7 mouse cellular contexts compared by ENCODE assay signal in the genomic region with DNA sequence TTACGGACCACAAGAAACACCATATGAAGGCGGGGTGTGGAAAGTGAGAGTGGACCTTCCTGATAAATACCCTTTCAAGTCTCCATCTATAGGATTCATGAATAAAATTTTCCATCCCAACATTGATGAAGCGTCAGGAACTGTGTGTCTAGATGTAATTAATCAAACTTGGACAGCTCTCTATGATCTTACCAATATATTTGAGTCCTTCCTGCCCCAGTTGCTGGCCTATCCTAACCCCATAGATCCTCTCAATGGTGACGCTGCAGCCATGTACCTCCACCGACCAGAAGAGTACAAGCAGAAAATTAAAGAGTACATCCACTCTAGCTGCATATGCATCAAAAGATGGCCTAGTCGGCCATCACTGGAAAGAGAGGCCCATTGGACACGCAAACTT.
A peak's percentile ranks its signal among the peaks of the same experiment; 100 is the strongest.
DNase-seq lines count a peak whose midpoint lies in the region; ATAC-seq and TF ChIP-seq lines count a peak whose summit lies in the region.
"Not testable (repeated sequence)": the region's sequence is repeated elsewhere in the genome, so short reads cannot be mapped to it uniquely, and the experiment has no call there.

No protein-coding gene starts in this region.

- not testable (repeated sequence) for H3K36me3 ChIP-seq in embryonic facial prominence, embryonic 14.5 days (ENCODE audit: control insufficient read depth, insufficient read depth, low read length); hindbrain, embryonic 12.5 days; kidney, embryonic 15.5 days; liver, embryonic 11.5 days (ENCODE audit: control insufficient read depth, insufficient read depth, low read length); midbrain, embryonic 10.5 days; neural tube, embryonic 15.5 days

- not testable (repeated sequence) for H3K27me3 ChIP-seq in embryonic facial prominence, embryonic 14.5 days (replicated peaks; ENCODE audit: control insufficient read depth, insufficient read depth, low read length); hindbrain, embryonic 12.5 days; kidney, embryonic 15.5 days; liver, embryonic 11.5 days (replicated peaks; ENCODE audit: control insufficient read depth, insufficient read depth, low read length); neural tube, embryonic 15.5 days (replicated peaks)
- peaks cover 12% of the 10 kb centered on the region; the same call in 1 of the 2 replicates for H3K27me3 ChIP-seq in midbrain, embryonic 10.5 days (ENCODE audit: low read depth, poor library complexity, severe bottlenecking)

- peak overlapping the region; percentile 58 for H3K4me2 ChIP-seq in embryonic facial prominence, embryonic 14.5 days (ENCODE audit: low read depth, low read length)
- H3K4me2 ChIP-seq in hindbrain, embryonic 12.5 days (replicated peaks), result peak overlapping the region; percentile 53
- peak overlapping the region; percentile 71 for H3K4me2 ChIP-seq in kidney, embryonic 15.5 days
- H3K4me2 ChIP-seq in liver, embryonic 11.5 days, result peak overlapping the region; percentile 59; the same call in 1 of the 2 replicates
- peak overlapping the region; percentile 58 for H3K4me2 ChIP-seq in neural tube, embryonic 15.5 days

- ATAC-seq in embryonic facial prominence, embryonic 14.5 days (ENCODE audit: low read depth); liver, embryonic 11.5 days (replicated peaks; ENCODE audit: low FRiP score): not testable (repeated sequence)
- ATAC-seq in hindbrain, embryonic 12.5 days (ENCODE audit: low FRiP score), result peak; percentile 41
- peak; percentile 30; the same call in 1 of the 2 replicates for ATAC-seq in kidney, embryonic 15.5 days (replicated peaks; ENCODE audit: low FRiP score)
- ATAC-seq in neural tube, embryonic 15.5 days (ENCODE audit: low FRiP score), result peak; percentile 56

- 49% methylated on average over 7 of the region's 7 CpGs for WGBS in embryonic facial prominence, embryonic 14.5 days
- 41% methylated on average over 7 of the region's 7 CpGs for WGBS in hindbrain, embryonic 12.5 days
- WGBS in kidney, embryonic 15.5 days, result 45% methylated on average over 7 of the region's 7 CpGs
- 51% methylated on average over 7 of the region's 7 CpGs for WGBS in liver, embryonic 11.5 days
- WGBS in midbrain, embryonic 10.5 days, result 54% methylated on average over 7 of the region's 7 CpGs
- WGBS in neural tube, embryonic 15.5 days, result 34% methylated on average over 7 of the region's 7 CpGs

- TF ChIP-seq CTCF in gastrocnemius, adult 2 months (IDR thresholded peaks at IDR 0.05), result not testable (repeated sequence)

- peak overlapping the region; percentile 61 for H3K9ac ChIP-seq in embryonic facial prominence, embryonic 14.5 days (ENCODE audit: low read depth, low read length)
- H3K9ac ChIP-seq in hindbrain, embryonic 12.5 days, result peak overlapping the region; percentile 65; the same call in 1 of the 2 replicates
- H3K9ac ChIP-seq in kidney, embryonic 15.5 days, result 0 out of 2 replicates have a peak overlapping the region, but pooled peaks have one; percentile 44
- not testable (repeated sequence) for H3K9ac ChIP-seq in liver, embryonic 11.5 days (ENCODE audit: low read depth, low read length)
- H3K9ac ChIP-seq in neural tube, embryonic 15.5 days (replicated peaks), result peak overlapping the region; percentile 55; the same call in 1 of the 2 replicates

- peak overlapping the region; percentile 43 for H3K4me3 ChIP-seq in embryonic facial prominence, embryonic 14.5 days (ENCODE audit: low read depth, low read length)
- peak overlapping the region; percentile 70 for H3K4me3 ChIP-seq in gastrocnemius, adult 2 months
- peak overlapping the region; percentile 47 for H3K4me3 ChIP-seq in hindbrain, embryonic 12.5 days
- peak overlapping the region; percentile 50 for H3K4me3 ChIP-seq in kidney, embryonic 15.5 days (replicated peaks)
- H3K4me3 ChIP-seq in liver, embryonic 11.5 days (ENCODE audit: low read depth, low read length), result peak overlapping the region; percentile 44; the same call in 1 of the 2 replicates
- H3K4me3 ChIP-seq in midbrain, embryonic 10.5 days, result peak overlapping the region; percentile 58
- H3K4me3 ChIP-seq in neural tube, embryonic 15.5 days (replicated peaks), result peak overlapping the region; percentile 47

- not testable (repeated sequence) for H3K4me1 ChIP-seq in embryonic facial prominence, embryonic 14.5 days (ENCODE audit: control insufficient read depth, insufficient read depth, low read length); hindbrain, embryonic 12.5 days; kidney, embryonic 15.5 days; liver, embryonic 11.5 days (replicated peaks; ENCODE audit: control insufficient read depth, insufficient read depth, low read length); midbrain, embryonic 10.5 days; neural tube, embryonic 15.5 days

- DNase-seq in embryonic facial prominence, embryonic 14.5 days (ENCODE audit: low spot score); gastrocnemius, adult 2 months; liver, embryonic 11.5 days (ENCODE audit: low spot score); midbrain, embryonic 10.5 days (ENCODE audit: low spot score): not testable (repeated sequence)

- H3K9me3 ChIP-seq in embryonic facial prominence, embryonic 14.5 days (ENCODE audit: control insufficient read depth, low read length); hindbrain, embryonic 12.5 days (replicated peaks); kidney, embryonic 15.5 days (replicated peaks); liver, embryonic 11.5 days (ENCODE audit: control insufficient read depth, low read length); midbrain, embryonic 10.5 days (replicated peaks); neural tube, embryonic 15.5 days (replicated peaks): not testable (repeated sequence)

- intact Hi-C loops in gastrocnemius, adult 2 months (cut with DNase I), result not testable (repeated sequence)

- not testable (repeated sequence) for H3K27ac ChIP-seq in embryonic facial prominence, embryonic 14.5 days (replicated peaks; ENCODE audit: low read depth, low read length); gastrocnemius, adult 2 months; kidney, embryonic 15.5 days; liver, embryonic 11.5 days (ENCODE audit: low read depth, low read length); midbrain, embryonic 10.5 days (replicated peaks)
- H3K27ac ChIP-seq in hindbrain, embryonic 12.5 days, result peak overlapping the region; percentile 81; the same call in 1 of the 2 replicates
- peak overlapping the region; percentile 80 for H3K27ac ChIP-seq in neural tube, embryonic 15.5 days (replicated peaks)
